Mouse (Mus musculus) brain, embryonic 14.5 days (tissue): ENCODE data around the gene Tnp2.

Source experiments
- CTCF ChIP-seq: fragments of 200-500 bp; IDR thresholded peaks from 2 replicates; pipeline ENCODE4 v1.5.1; 2012; ENCODE audit warnings: inconsistent platforms, mild to moderate bottlenecking, moderate library complexity, borderline replicate concordance; ENCODE audit not compliant: insufficient read depth, insufficient read length; ENCODE audit errors: extremely low read depth
- POLR2A ChIP-seq: fragments of 200-500 bp; IDR thresholded peaks from 2 replicates; pipeline ENCODE4 v1.6.1; 2012; ENCODE audit warnings: mild to moderate bottlenecking, inconsistent platforms, borderline replicate concordance; ENCODE audit not compliant: poor library complexity, insufficient read depth, insufficient read length, severe bottlenecking; ENCODE audit errors: extremely low read depth

GRCm38 (mm10) chr16:10780631-10781120 is 7.8 kb downstream of the Tnp2 start:
- no peak for TF ChIP-seq CTCF
- no peak for TF ChIP-seq POLR2A
